Comparison of ENCODE assay signal across 13 mouse cellular contexts in genomic region chr7:29368004-29368320, GRCm38 (mm10).
A peak's percentile ranks its signal among the peaks of the same experiment; 100 is the strongest.
DNase-seq lines count a peak whose midpoint lies in the region; ATAC-seq and TF ChIP-seq lines count a peak whose summit lies in the region.
"Had no signal": no experiment of that assay in that cellular context is flagged by ENCODE, and none has a peak within 500 bp of the region (broad histone marks: within the 10 kb centered on the region; RNA-seq: fewer than 3 reads in every experiment).

No protein-coding gene starts in this region.

- H3K27me3 ChIP-seq in hindbrain, embryonic 10.5 days (ENCODE audit: insufficient read depth, poor library complexity, severe bottlenecking): no peaks in the 10 kb centered on the region
- H3K27me3 ChIP-seq in midbrain, embryonic 12.5 days: no peaks in the 10 kb centered on the region
- H3K27me3 ChIP-seq in heart, embryonic 12.5 days (replicated peaks): peaks cover 21% of the 10 kb centered on the region
- H3K27me3 ChIP-seq: embryonic facial prominence, embryonic 12.5 days; liver, embryonic 15.5 days had no signal

- H3K4me1 ChIP-seq in hindbrain, embryonic 10.5 days (replicated peaks): peaks cover 10% of the 10 kb centered on the region; the same call in 1 of the 2 replicates
- peaks cover 10% of the 10 kb centered on the region; the same call in 1 of the 2 replicates for H3K4me1 ChIP-seq in midbrain, embryonic 12.5 days
- H3K4me1 ChIP-seq in heart, embryonic 12.5 days (replicated peaks): 0 out of 2 replicates have a peak, but pooled peaks cover 3% of the 10 kb centered on the region
- H3K4me1 ChIP-seq: liver, embryonic 15.5 days had no signal

- H3K4me2 ChIP-seq in midbrain, embryonic 12.5 days (replicated peaks): no peak overlapping the region
- H3K4me2 ChIP-seq in heart, embryonic 12.5 days: no peak overlapping the region
- H3K4me2 ChIP-seq: embryonic facial prominence, embryonic 12.5 days; liver, embryonic 15.5 days had no signal

- intact Hi-C loops in left cerebral cortex, adult 2 months (cut with DNase I): loop anchor here (10.0 kb wide), 1 partner anchor 193 kb away; the partner anchor contains the start of genes Ggn and Spred3
- intact Hi-C loops in left cerebral cortex, postnatal 4 days (cut with DNase I): loop anchor here (10.0 kb wide), 1 partner anchor 63 kb away; the partner anchor contains the start of gene Dpf1

- ATAC-seq in midbrain, embryonic 12.5 days (ENCODE audit: low FRiP score, low read depth): no peak
- ATAC-seq in heart, embryonic 12.5 days (ENCODE audit: insufficient number of reproducible peaks, low FRiP score): no peak
- ATAC-seq: intestine, postnatal 0 days had no signal

- no peak for DNase-seq in left cerebral cortex, adult 2 months (ENCODE audit: extremely low spot score in 1 of 2, low spot score in 2 of 2)
- no peak for DNase-seq in left cerebral cortex, postnatal 4 days
- no peak for DNase-seq in hindbrain, embryonic 10.5 days (ENCODE audit: low spot score)
- DNase-seq in thymus, postnatal 25 days: peak; percentile 25
- no peak for DNase-seq in layer of hippocampus, adult 18-20 months (ENCODE audit: low spot score in 2 of 2)
- no peak for DNase-seq in kidney, postnatal 25 days
- DNase-seq: gastrocnemius, postnatal 25 days; lung, postnatal 4 days had no signal

- no peak overlapping the region for H3K4me3 ChIP-seq in left cerebral cortex, adult 2 months
- H3K4me3 ChIP-seq in hindbrain, embryonic 10.5 days: no peak overlapping the region
- H3K4me3 ChIP-seq in midbrain, embryonic 12.5 days: no peak overlapping the region
- H3K4me3 ChIP-seq in heart, embryonic 12.5 days: no peak overlapping the region
- H3K4me3 ChIP-seq: embryonic facial prominence, embryonic 12.5 days; liver, embryonic 15.5 days had no signal

- peaks cover 31% of the 10 kb centered on the region for H3K36me3 ChIP-seq in hindbrain, embryonic 10.5 days
- H3K36me3 ChIP-seq in midbrain, embryonic 12.5 days: peaks cover 9% of the 10 kb centered on the region; the same call in 1 of the 2 replicates
- peaks cover 2% of the 10 kb centered on the region; the same call in 1 of the 2 replicates for H3K36me3 ChIP-seq in heart, embryonic 12.5 days
- H3K36me3 ChIP-seq: liver, embryonic 15.5 days had no signal

- peak overlapping the region; percentile 92 for H3K27ac ChIP-seq in left cerebral cortex, adult 2 months
- peak overlapping the region; percentile 62; the same call in 1 of the 2 replicates for H3K27ac ChIP-seq in hindbrain, embryonic 10.5 days
- H3K27ac ChIP-seq in midbrain, embryonic 12.5 days (replicated peaks): peak overlapping the region; percentile 50; the same call in 1 of the 2 replicates
- H3K27ac ChIP-seq in heart, embryonic 12.5 days (ENCODE audit: poor library complexity, severe bottlenecking): no peak overlapping the region
- H3K27ac ChIP-seq: embryonic facial prominence, embryonic 12.5 days; liver, embryonic 15.5 days had no signal

- 64% methylated on average over 5 of the region's 5 CpGs for WGBS in hindbrain, embryonic 10.5 days
- 41% methylated on average over 5 of the region's 5 CpGs for WGBS in midbrain, embryonic 12.5 days
- 52% methylated on average over 5 of the region's 5 CpGs for WGBS in heart, embryonic 12.5 days

- no peak for TF ChIP-seq CTCF in left cerebral cortex, adult 2 months (IDR thresholded peaks at IDR 0.05)

- peak overlapping the region; percentile 12; the same call in 1 of the 2 replicates for H3K9ac ChIP-seq in midbrain, embryonic 12.5 days (replicated peaks)
- no peak overlapping the region for H3K9ac ChIP-seq in heart, embryonic 12.5 days
- H3K9ac ChIP-seq: embryonic facial prominence, embryonic 12.5 days; liver, embryonic 15.5 days had no signal

- H3K9me3 ChIP-seq in hindbrain, embryonic 10.5 days: no peaks in the 10 kb centered on the region
- no peaks in the 10 kb centered on the region for H3K9me3 ChIP-seq in midbrain, embryonic 12.5 days
- H3K9me3 ChIP-seq in heart, embryonic 12.5 days (replicated peaks): no peaks in the 10 kb centered on the region
- H3K9me3 ChIP-seq: embryonic facial prominence, embryonic 12.5 days; liver, embryonic 15.5 days had no signal
